Mouse (Mus musculus): Measurements from ENCODE around the gene Evi2b.

Evi2b gene

DNA sequence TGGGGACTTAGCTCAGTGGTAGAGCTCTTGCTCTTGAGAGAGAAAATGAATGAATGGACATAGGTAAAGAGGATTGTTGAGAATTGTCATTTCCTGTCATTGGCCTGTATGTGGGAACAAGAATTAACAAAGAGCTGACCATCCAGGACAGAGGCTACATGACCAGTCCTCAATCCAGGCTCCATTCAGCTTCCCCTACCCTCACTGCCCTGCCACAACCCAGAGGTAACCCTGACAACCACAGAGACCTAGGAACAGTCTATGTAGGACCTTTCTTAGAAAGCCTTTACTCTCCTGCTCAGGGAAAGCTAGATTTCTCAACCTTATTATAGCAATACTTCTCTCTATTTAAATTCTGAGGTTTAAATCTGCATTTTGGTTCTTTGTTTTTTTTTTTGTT is 2.8 kb downstream of the Evi2b start:
- DNase-seq = no peak

DNA sequence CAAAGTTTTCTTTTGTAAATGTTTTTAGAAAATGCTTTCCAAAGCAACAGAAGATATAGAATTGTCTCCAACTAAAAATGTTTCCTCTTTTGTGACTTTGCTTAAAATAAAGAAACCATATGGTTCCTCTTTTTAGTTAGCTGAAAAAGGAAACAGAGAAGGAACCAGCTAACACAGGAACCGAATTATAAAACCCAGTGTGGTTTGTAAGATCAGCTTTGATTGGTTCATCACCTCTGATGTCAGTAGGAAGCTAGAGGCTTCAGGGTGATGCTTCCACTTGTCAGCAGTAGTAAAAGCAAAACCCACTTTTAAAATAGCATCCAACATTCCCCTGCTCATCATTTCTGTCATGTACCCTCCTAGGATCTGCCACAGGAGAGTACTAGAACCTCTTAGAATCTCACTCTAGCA is 3.7 kb downstream of the Evi2b start:
- no peak for DNase-seq

- no peak for DNase-seq
Observed at GRCm38 (mm10) chr11:79519299-79519698, 4.3 kb downstream of the Evi2b start.

GRCm38 (mm10) chr11:79515798-79516197 is 7.8 kb downstream of the Evi2b start:
- DNase-seq = no peak

DNA sequence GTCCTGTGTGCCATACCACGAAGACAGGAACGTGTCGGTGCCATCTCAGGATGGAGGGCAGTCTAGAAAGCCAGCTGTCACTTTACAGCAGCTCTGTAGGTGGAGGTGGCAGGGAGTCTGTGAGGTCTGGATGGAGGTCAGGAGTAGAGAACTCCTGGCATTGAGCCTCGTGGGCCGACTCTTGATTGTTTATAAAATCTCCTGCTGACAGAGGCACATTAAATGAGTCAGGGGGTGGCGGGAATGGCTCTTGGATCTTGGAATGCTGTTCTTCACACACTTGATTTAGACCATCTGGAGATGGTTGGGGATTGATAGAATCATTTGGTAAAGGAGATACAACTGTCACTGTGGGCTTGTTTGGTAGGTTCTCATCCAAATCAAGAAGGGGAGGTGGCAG is 8.2 kb downstream of the Evi2b start:
- no peak for DNase-seq

DNA sequence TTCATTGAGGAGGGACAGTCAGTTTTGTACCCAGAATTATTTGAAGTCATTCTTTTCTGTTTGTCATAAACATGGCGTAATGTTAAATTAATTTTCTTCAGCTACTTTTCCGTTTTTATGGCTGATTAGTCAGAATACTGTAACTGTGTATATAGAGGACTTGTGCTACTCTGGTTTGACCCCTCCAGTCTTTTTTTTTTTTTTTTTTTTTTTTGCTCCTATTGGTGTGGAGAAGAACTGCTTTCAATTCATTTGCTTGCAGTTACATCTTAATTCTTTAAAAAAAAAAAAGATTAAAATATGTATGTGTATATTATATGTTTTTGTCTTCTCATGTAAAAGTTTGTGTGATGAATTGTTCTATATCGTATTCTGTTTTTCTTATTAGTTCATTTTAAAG is 11.6 kb downstream of the Evi2b start:
- no peak for DNase-seq

GRCm38 (mm10) chr11:79504506-79504905 is 19.1 kb downstream of the Evi2b start:
- no peak for DNase-seq

- DNase-seq = no peak
Observed at GRCm38 (mm10) chr11:79503845-79504244, 19.7 kb downstream of the Evi2b start, which contains the start of gene Omg. Omg (minus strand) TSS chr11:79504084.

DNA sequence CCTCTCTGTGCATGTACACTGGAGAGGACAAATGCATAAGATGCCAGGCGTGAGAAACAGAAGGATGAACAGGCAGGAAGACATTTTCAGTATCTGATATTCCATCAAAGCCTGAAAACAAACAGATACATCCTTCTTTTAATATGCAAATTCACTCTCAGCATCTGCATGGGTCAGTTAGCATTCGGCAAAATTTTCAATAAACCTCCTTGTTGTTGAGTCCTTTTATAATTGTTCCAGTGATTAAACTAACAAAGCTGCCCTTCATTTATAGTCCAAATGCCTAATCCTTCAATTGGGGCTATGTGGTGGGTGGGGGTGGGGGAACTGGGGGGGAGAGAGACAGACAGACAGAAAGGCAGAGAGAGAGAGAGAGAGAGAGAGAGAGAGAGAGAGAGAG is 20.6 kb downstream of the Evi2b start:
- DNase-seq = no peak

DNA sequence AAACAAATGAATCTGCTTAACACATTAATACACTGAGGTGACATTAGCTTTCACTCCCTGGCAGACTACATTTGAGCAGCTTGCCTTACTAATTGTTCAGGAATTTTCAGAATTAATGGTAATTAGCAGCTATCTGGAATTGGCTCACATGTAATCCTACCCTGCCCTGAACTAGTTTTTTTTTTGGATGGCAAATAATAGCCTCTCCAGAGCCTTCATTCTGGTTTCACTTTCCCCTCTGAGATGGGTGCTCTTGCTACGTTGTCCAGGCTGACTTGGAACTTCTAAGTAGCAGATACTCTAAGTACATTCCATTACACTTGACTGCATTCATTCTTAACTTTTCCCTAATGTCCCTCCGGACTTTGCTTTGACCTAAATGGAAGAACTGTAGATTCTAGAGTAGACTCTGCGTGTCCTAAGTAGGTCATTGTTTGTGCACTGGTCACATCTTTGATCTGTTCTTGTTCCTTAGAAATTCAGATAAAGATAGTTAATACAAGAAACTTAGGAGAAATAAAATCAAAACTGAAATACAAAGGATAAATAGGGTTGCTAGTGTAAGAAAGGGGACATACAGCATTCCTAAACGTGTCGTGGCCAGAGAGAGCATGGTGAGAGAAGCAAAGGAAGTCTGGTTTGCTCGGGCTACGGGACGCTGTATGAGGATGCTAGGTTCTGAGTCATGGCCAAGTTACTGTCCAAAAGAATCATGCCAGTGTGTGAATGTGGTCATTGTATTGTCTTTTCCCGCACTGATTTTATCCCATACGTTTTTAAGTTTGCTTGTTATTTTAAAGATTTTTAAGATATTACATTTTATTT is 28.4 kb downstream of the Evi2b start:
- DNase-seq = no peak

DNA sequence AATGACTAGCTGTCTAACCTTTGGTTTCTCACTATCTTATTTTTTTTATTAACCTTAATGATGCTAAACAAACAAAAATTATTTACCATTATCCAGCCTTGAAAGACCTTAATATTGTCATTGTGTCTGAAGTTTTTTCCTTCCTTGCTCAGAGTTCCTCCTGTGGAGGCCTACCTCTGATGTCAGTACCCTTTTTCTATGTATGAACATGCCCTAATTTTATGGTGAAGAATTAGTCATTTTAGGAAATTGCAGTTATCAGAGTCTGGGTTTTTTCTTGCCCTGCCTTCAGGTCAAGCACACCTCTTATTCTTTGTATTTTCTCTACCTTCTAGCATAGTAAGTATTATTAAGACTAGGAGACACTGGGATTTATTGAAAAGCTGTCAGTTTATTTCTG is 38.8 kb downstream of the Evi2b start:
- no peak for DNase-seq

DNA sequence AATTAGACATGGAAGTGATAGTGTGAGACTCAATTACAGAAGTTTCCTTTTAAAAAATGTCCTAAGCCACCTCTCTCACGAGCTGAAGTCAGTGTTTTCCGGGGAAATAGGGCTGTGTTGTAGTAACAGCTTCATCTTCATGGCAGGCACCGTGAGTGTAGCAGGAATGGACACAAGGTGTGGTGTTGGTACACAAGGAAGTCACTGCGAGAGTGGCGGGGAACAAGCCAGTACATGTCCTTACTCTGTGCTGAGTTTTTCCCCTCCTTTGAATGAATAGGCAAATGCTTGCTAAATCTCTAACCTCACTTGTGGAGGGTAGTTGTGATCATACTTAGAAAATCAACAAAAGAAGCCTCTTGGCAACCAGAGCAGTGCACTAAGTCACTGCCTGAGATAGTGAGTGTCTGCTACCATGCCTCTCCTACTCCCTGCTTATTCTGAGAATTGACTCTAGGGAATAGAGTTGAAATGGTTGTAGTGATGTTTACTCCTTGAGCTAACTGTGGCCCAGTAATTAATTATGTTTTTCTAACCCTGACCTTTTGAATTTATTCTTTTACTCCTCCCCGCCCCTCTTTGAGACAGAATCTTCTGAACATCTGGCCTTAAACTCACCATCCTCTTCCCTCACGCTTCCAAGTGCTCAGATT is 39.6 kb downstream of the Evi2b start:
- no peak for DNase-seq

- DNase-seq = no peak
Observed at GRCm38 (mm10) chr11:79483392-79483791, 40.2 kb downstream of the Evi2b start.

GRCm38 (mm10) chr11:79468097-79468496 is 55.5 kb downstream of the Evi2b start:
- DNase-seq = no peak

Data from thymus, postnatal 4 days (tissue).